Mouse (Mus musculus) heart, embryonic 12.5 days (tissue): Measurements from ENCODE around the gene Rps6ka5. TPM values are rescaled to one million over a fixed set of nuclear protein-coding genes. Genes with fewer than 3 reads are reported as not detected.

Experiments used
- ATAC-seq: fragments of 200-750 bp; cut with Nextera tagmentation; 2 replicates; pipeline ENCODE4 v1.8.0; 2017; ENCODE audit warnings: moderate TSS enrichment, moderate library complexity; ENCODE audit not compliant: insufficient number of reproducible peaks, low FRiP score
- H3K27ac ChIP-seq: fragments of 300-500 bp; sonication (generic); 2 replicates; pipeline ENCODE4 v1.5.1; 2016; ENCODE audit warnings: mild to moderate bottlenecking, moderate library complexity; ENCODE audit not compliant: poor library complexity, severe bottlenecking
- H3K27me3 ChIP-seq: fragments of 300-500 bp; sonication (generic); replicated peaks from 2 replicates; pipeline ENCODE4 v1.6.1; 2016; ENCODE audit warnings: mild to moderate bottlenecking, moderate library complexity
- H3K36me3 ChIP-seq: fragments of 300-500 bp; sonication (generic); 2 replicates; pipeline ENCODE4 v1.6.1; 2016; ENCODE audit warnings: mild to moderate bottlenecking, moderate library complexity
- H3K4me1 ChIP-seq: fragments of 300-500 bp; sonication (generic); replicated peaks from 2 replicates; pipeline ENCODE4 v1.6.1; 2016; ENCODE audit warnings: mild to moderate bottlenecking
- H3K4me2 ChIP-seq: fragments of 300-500 bp; sonication (generic); 2 replicates; pipeline ENCODE4 v1.6.1; 2016; ENCODE audit warnings: mild to moderate bottlenecking, moderate library complexity
- H3K4me3 ChIP-seq: fragments of 300-500 bp; sonication (generic); 2 replicates; pipeline ENCODE4 v1.5.1; 2016; ENCODE audit warnings: mild to moderate bottlenecking
- H3K9ac ChIP-seq: fragments of 300-500 bp; sonication (generic); 2 replicates; pipeline ENCODE4 v1.6.1; 2016; ENCODE audit warnings: mild to moderate bottlenecking, moderate library complexity
- H3K9me3 ChIP-seq: fragments of 300-500 bp; sonication (generic); replicated peaks from 2 replicates; pipeline ENCODE4 v1.6.1; 2016; ENCODE audit warnings: mild to moderate bottlenecking, moderate library complexity
- WGBS: fragments of 180-500 bp; shearing (Covaris S2); methylation state at CpG from one replicate; pipeline ENCODE4 v1.1.7; 2016; 5-methylcytosine and 5-hydroxymethylcytosine counted together
- polyA plus RNA-seq: library from polyadenylated mRNA; unstranded; fragments of >200 nt; fragmentation: Nextera tagmentation; extraction: Ambion mirVana; gene quantifications from 2 replicates; pipeline ENCODE4 v1.2.1, GENCODE M21; 2016

Rps6ka5 gene
- 5.4 and 6.0 TPM in 2 replicates for polyA plus RNA-seq

DNA sequence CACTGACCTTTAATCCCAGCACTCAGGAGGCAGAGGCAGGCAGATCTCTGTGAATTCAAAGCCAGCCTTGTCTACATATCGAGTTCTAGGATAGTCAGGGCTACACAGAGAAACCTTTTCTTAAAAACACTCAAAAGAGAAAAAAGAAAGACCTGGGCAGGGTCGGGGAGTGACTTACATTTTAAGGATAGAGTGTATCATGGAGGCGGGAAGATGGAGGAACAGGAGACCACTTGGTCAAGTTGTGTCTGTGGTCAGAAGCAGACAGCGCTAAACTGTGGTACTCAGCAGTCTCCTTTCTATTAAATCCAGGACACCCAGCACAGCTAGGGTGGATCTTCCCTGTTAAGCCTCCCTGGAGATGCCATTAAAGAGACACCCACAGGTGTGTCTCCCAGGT, at the start of gene Rps6ka5:
Gene Rps6ka5 (minus strand): TSS at position 333 of the 400 bp plus-strand sequence.
- Histone ChIP-seq H3K4me3 (no peak within 1 kb of the TSS), H3K4me1 (peaks cover 5% of the 10 kb centered on the region), H3K27me3 (no peaks in the 10 kb centered on the region), H3K4me2 (peak within 1 kb of the TSS; percentile 89), H3K9ac (no peak within 1 kb of the TSS), H3K9me3 (no peaks in the 10 kb centered on the region), H3K27ac (no peak within 1 kb of the TSS), H3K36me3 (no peaks in the 10 kb centered on the region)
- no peak for ATAC-seq
- 93% methylated on average over 4 of the region's 4 CpGs for WGBS

DNA sequence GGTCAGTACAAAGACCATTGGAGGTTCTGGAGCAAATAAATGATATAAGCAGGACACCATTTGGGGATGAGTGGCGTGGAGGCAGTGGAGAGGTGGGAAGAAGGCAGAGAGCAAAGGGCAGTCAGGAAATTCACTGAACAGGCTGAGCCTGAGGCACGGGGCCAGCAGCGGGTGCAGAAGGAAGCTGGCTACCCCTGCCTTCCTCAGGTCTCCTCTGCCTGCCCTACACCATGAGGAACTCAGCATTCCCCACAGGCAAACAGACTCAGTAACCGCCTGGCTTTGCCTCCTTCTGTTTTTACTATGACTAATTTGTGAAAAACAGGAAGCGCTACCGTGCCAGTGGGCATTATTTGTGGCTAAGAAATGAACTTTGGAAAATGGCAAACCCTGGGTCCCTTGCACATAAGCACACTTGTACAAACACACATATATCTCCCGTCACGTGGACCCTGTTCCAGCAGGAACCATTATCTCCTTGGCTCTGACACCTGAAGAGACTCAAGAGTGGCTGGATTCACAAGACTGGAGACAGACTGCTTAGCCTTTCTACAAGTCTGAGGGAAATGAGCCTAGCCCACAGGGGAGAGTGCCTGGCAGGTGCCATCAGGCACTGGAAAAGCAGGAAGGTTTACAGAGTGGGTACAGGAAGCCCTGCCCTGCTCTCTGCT, 49.3 kb upstream of the Rps6ka5 start:
- Histone ChIP-seq H3K4me2 (no peak overlapping the region), H3K27me3 (no peaks in the 10 kb centered on the region), H3K4me3 (no peak overlapping the region), H3K9ac (no peak overlapping the region), H3K27ac (no peak overlapping the region), H3K4me1 (peaks cover 18% of the 10 kb centered on the region), H3K9me3 (no peaks in the 10 kb centered on the region), H3K36me3 (no peaks in the 10 kb centered on the region)
- no peak for ATAC-seq
- 74% methylated on average over 8 of the region's 8 CpGs for WGBS

DNA sequence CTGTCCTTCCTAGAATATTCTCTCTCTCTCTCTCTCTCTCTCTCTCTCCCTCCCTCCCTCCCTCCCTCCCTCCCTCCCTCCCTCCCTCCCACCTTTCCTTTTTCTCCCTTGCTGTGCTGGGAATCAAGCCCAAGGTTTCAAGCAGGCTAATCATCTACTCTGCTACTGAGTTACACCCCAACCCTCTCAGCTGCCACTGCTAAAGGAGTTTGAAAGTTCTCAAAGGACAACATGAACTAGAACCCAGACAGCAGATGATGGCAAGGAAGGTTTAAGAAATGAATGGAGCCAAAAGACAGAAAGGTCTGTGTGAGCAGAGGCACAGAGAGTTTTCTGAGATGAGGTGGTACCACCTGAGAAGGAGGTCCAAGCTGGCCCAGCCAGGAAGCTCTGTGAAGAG, 48.5 kb upstream of the Rps6ka5 start:
- no peak for ATAC-seq
- Histone ChIP-seq H3K4me1 (peaks cover 18% of the 10 kb centered on the region), H3K9me3 (no peaks in the 10 kb centered on the region), H3K36me3 (no peaks in the 10 kb centered on the region), H3K27ac (no peak overlapping the region), H3K27me3 (no peaks in the 10 kb centered on the region), H3K4me3 (no peak overlapping the region), H3K9ac (no peak overlapping the region), H3K4me2 (no peak overlapping the region)

DNA sequence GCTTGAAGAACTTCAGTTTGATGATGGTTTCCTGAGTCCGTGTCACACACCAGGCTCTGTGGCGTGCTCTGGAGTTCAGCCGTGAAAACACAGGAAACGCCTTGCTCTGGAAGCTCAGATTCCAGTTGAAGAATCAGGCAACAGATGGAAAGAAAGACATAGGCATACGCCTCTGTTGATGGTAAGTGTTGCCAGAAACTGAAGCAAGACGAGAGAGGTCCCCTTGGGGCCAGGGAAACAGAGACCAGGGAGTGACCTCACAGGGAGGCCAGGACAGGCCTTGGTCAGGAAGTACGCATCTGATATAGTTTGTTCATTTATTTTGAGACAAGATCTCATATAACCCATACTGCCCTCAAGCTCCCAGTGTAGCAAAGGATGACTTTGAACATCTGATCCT, 48.0 kb upstream of the Rps6ka5 start:
- 69% methylated on average over 7 of the region's 7 CpGs for WGBS
- Histone ChIP-seq H3K27me3 (no peaks in the 10 kb centered on the region), H3K9me3 (no peaks in the 10 kb centered on the region)

DNA sequence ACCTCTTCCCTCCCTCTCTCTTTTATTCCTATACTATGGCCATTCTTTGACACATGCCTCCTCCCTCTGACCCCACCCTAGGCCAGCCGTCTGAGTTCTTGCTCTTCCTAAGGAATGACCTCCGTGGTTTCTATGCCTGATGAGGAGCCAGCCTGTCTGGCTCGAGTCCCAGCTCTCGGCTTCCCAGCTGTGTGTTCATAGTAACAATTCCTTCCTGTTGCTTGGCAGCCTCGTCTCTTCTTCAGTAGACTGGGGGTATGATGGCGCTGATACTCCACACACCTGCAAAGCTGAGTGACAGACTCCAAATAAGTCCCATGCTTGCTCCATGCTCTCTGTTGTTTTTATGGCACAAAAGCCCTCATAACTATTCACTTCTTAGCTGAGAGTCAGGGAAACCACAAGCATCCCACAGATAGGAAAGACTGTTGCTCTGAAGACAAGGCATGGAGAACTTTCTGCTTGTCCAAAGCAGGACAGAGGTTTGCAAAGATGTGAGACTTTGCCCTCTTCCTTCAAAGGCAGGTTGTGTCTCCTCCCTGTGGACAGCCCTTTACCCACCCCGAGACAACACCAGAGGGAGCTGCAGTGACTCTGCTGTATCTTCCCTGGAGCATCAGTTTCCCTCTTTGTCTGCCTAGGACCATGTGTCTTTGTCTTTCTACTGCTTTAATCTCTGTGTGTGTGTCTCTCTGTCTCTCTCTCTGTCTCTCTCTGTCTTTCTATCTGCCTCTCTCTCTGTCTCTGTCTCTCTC, 45.6 kb upstream of the Rps6ka5 start:
- 0 out of 2 replicates have a peak, but pooled peaks cover 3% of the 10 kb centered on the region for H3K4me1 ChIP-seq
- no peaks in the 10 kb centered on the region for H3K9me3 ChIP-seq
- no peak for ATAC-seq
- H3K36me3 ChIP-seq: no peaks in the 10 kb centered on the region
- no peak overlapping the region for H3K27ac ChIP-seq
- no peak overlapping the region for H3K9ac ChIP-seq
- WGBS: 35% methylated on average over 7 of the region's 7 CpGs
- no peak overlapping the region for H3K4me3 ChIP-seq
- H3K4me2 ChIP-seq: no peak overlapping the region
- H3K27me3 ChIP-seq: no peaks in the 10 kb centered on the region

More for the DNA sequence above, 48.0 kb upstream of the Rps6ka5 start:
- Histone ChIP-seq H3K9ac (no peak overlapping the region), H3K36me3 (no peaks in the 10 kb centered on the region), H3K4me2 (no peak overlapping the region), H3K4me1 (peaks cover 17% of the 10 kb centered on the region), H3K27ac (no peak overlapping the region), H3K4me3 (no peak overlapping the region)
- ATAC-seq: 0 out of 2 replicates have a peak, but pooled peaks have one; percentile 30

DNA sequence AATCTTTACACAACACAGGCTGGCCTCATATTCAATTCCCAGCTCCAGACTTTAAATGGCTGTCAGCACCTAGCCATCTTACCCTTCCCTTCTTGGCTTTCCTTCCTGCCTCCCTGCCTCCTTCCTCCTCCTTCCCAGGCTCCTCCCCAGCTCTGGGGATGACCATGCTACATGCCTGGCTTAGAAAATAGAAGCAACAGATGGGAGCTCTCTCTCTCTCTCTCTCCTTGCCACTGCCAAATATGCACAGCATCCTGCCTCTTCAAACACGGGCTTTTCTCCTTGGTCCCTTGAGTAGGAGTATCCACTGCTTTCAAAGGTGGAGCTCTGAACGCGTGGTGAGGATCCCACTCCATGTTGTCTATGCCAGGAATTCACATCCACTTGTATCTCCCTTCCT, 44.0 kb upstream of the Rps6ka5 start:
- no peaks in the 10 kb centered on the region for H3K9me3 ChIP-seq

DNA sequence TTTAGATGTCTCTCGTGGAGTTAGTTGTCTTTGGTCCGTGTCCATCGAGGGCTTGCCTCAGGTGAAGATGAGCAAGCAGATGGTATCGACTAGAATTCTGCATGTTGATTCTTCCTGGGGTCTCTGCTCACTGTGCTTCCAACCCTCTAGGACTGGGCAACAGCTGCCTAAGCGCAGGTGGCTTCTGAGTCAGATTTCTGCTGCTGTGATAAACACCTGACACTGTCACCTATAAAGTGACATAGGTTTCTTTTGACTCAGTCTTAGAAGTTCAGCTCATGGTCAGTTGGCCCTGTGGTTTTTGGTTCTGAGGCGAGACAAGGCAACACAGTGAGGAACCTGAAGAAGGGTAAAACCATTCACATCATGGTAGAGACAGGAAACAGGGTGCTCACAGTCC, 43.1 kb upstream of the Rps6ka5 start:
- no peak for ATAC-seq
- Histone ChIP-seq H3K4me2 (no peak overlapping the region), H3K27ac (no peak overlapping the region), H3K9ac (no peak overlapping the region), H3K27me3 (no peaks in the 10 kb centered on the region), H3K9me3 (no peaks in the 10 kb centered on the region), H3K36me3 (no peaks in the 10 kb centered on the region), H3K4me1 (0 out of 2 replicates have a peak, but pooled peaks cover 3% of the 10 kb centered on the region), H3K4me3 (no peak overlapping the region)
- 84% methylated on average over 6 of the region's 6 CpGs for WGBS

More for the DNA sequence above, 44.0 kb upstream of the Rps6ka5 start:
- H3K9ac ChIP-seq: no peak overlapping the region
- H3K4me2 ChIP-seq: no peak overlapping the region
- ATAC-seq: no peak
- H3K4me3 ChIP-seq: no peak overlapping the region
- no peaks in the 10 kb centered on the region for H3K36me3 ChIP-seq
- H3K4me1 ChIP-seq: 0 out of 2 replicates have a peak, but pooled peaks cover 3% of the 10 kb centered on the region
- 65% methylated on average over 3 of the region's 3 CpGs for WGBS
- no peaks in the 10 kb centered on the region for H3K27me3 ChIP-seq
- H3K27ac ChIP-seq: no peak overlapping the region

DNA sequence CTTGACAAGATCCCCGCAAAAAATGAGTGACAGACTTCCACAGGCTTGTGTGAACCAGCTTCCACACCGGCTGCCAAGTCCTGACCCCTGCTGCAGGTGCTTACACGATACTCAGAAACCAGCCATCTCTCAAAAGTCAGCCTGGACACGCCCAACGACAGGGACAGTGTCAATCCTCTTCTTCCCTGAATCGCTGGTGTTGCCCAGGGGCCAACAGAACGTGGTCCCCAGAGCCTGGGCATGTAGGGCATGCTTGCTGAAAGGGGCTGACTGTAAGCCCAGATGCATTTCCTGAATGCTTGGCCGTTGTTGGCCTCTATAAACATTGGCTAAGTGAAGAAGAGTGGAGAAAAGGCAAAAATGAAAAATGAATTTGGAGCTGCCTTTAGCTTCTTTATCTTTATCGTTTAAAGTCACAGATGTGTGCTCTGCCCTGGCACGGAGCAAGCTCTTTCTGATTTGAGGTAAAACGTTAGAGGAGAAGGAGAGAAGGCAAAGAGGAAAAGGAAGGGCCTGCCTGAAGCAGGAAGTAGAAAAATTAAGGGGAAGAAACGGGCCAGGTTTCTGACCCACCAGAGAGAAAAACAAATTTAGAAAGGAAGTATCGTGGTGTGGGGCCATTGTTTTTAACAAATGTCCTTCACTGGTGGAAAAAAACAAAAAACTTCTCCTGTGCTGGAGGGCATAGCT, 37.7 kb upstream of the Rps6ka5 start:
- H3K4me2 ChIP-seq: no peak overlapping the region
- H3K9ac ChIP-seq: no peak overlapping the region
- no peak overlapping the region for H3K27ac ChIP-seq
- no peaks in the 10 kb centered on the region for H3K9me3 ChIP-seq
- no peak overlapping the region for H3K4me3 ChIP-seq
- no peak for ATAC-seq
- H3K27me3 ChIP-seq: no peaks in the 10 kb centered on the region
- no peaks in the 10 kb centered on the region for H3K36me3 ChIP-seq
- H3K4me1 ChIP-seq: no peaks in the 10 kb centered on the region
- WGBS: 63% methylated on average over 13 of the region's 13 CpGs

DNA sequence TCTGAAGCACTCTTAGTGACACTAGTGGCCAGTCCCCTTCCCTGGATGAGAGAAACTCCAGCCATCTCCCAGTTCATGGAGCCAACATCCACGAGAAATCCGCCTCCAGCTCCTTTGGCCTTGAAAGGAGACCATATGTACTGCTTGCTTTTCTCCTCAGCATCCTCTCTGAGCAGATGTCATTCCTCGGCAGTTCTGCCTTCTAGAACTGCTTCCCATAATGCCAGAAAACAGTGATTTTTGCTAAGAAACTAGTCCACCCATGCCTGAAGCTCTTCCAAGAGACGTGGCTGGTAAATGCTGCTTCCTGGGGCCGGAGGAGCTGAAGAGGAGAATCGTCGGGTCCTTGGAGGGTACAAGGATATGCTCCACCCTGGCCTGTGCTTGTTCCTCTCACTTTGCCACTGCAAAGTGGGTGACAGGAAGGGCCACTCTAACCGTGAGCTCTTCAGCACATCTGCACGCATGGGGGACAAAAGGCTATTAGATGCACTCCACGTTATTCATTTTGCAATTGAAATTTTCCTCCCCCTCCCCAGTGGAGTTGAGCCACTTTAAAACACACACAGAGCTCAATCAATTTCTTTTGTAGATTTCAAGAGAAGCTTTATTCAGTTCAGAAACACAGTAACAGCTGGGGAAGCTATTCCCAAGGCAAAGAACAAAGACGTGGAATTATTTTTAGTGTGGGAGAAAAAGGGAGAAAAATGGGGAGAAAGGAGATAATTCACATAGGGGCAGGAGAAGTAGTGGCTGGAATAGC, 36.1 kb upstream of the Rps6ka5 start:
- Histone ChIP-seq H3K27me3 (no peaks in the 10 kb centered on the region), H3K9ac (no peak overlapping the region), H3K4me3 (no peak overlapping the region), H3K36me3 (no peaks in the 10 kb centered on the region), H3K9me3 (no peaks in the 10 kb centered on the region), H3K27ac (no peak overlapping the region), H3K4me2 (no peak overlapping the region), H3K4me1 (no peaks in the 10 kb centered on the region)
- WGBS: 68% methylated on average over 11 of the region's 11 CpGs
- ATAC-seq: no peak

DNA sequence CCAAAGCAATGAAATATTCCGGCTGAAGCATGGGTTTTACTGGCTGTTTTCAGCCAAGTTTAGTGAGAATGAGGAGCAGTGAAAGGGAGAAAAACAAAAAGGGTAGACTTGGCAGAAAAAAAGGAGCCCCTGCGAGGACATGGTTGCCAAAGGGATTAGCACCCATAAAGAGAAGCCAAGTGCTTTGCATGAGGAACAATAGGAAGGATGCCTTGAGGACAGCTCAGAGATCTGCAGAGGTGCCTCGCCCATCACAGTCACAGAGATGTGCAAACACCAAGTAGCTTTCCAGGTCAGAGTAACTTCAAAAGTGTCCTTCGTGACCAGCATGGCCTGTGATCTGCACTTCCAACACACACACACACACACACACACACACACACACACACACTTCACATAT, 30.6 kb upstream of the Rps6ka5 start:
- WGBS: 61% methylated on average over 4 of the region's 4 CpGs
- no peak for ATAC-seq
- H3K9me3 ChIP-seq: no peaks in the 10 kb centered on the region
- no peak overlapping the region for H3K9ac ChIP-seq
- no peaks in the 10 kb centered on the region for H3K27me3 ChIP-seq
- no peak overlapping the region for H3K4me2 ChIP-seq
- no peak overlapping the region for H3K27ac ChIP-seq
- H3K36me3 ChIP-seq: no peaks in the 10 kb centered on the region
- no peak overlapping the region for H3K4me3 ChIP-seq
- H3K4me1 ChIP-seq: no peaks in the 10 kb centered on the region

DNA sequence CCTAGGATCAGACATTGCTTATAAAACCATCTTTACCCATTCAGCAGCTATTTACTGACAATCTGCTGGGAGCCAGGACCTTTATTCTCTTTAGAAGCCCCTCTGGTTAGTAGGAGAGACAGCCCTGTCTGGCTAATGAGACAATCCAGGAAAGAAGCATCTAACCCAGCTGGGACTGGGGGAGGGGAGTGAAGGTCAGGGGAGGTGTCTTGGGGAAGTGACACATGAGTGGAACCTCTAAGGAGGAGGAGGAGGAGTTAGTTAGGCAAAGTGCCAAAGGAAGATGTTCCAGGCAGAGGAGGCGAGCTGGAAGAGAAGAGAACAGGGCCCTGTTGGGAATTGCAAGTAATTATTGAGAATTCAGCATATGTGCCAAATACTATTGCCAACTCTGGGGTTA, 26.9 kb upstream of the Rps6ka5 start:
- no peak overlapping the region for H3K4me3 ChIP-seq
- H3K36me3 ChIP-seq: no peaks in the 10 kb centered on the region
- H3K9ac ChIP-seq: no peak overlapping the region
- H3K27ac ChIP-seq: no peak overlapping the region
- ATAC-seq: no peak
- no peaks in the 10 kb centered on the region for H3K27me3 ChIP-seq
- H3K4me1 ChIP-seq: no peaks in the 10 kb centered on the region
- H3K4me2 ChIP-seq: no peak overlapping the region
- WGBS: 72% methylated on average over 1 of the region's 1 CpGs
- no peaks in the 10 kb centered on the region for H3K9me3 ChIP-seq
